Mouse (Mus musculus) intestine, embryonic 14.5 days (tissue): ENCODE results near the gene Tnk2. TPM values are rescaled to one million over a fixed set of nuclear protein-coding genes. Genes with fewer than 3 reads are reported as not detected.
A peak's percentile ranks its signal among the peaks of the same experiment; 100 is the strongest.

Experiments used
- ATAC-seq: fragments of 200-750 bp; cut with Nextera tagmentation; replicated peaks from 2 replicates; pipeline ENCODE4 v1.8.0; 2017; ENCODE audit warnings: low read depth, moderate number of reproducible peaks, moderate TSS enrichment, moderate library complexity; ENCODE audit not compliant: low FRiP score, low TSS enrichment
- DNase-seq: peaks from one replicate; pipeline ENCODE4 v3.0.0-alpha.2; 2018; ENCODE audit warnings: low spot score
- H3K27ac ChIP-seq: fragments of 300-500 bp; sonication (generic); 2 replicates; pipeline ENCODE4 v1.5.1; 2014; ENCODE audit warnings: low read depth, mild to moderate bottlenecking, control low read depth
- H3K27me3 ChIP-seq: fragments of 300-500 bp; sonication (generic); replicated peaks from 2 replicates; pipeline ENCODE4 v1.6.1; 2014; ENCODE audit warnings: low read length, control low read depth; ENCODE audit not compliant: control insufficient read depth, insufficient read depth
- H3K36me3 ChIP-seq: fragments of 300-500 bp; sonication (generic); 2 replicates; pipeline ENCODE4 v1.6.1; 2014; ENCODE audit warnings: low read length, control low read depth; ENCODE audit not compliant: control insufficient read depth, insufficient read depth
- H3K4me1 ChIP-seq: fragments of 300-500 bp; sonication (generic); replicated peaks from 2 replicates; pipeline ENCODE4 v1.6.1; 2014; ENCODE audit warnings: low read length, control low read depth, mixed read lengths; ENCODE audit not compliant: control insufficient read depth, insufficient read depth
- H3K4me2 ChIP-seq: fragments of 300-500 bp; sonication (generic); 2 replicates; pipeline ENCODE4 v1.6.1; 2014; ENCODE audit warnings: low read length
- H3K4me3 ChIP-seq: fragments of 300-500 bp; sonication (generic); 2 replicates; pipeline ENCODE4 v1.5.1; 2014; ENCODE audit warnings: low read depth, low read length, control low read depth, mixed read lengths
- H3K9ac ChIP-seq: fragments of 300-500 bp; sonication (generic); 2 replicates; pipeline ENCODE4 v1.6.1; 2014; ENCODE audit warnings: mild to moderate bottlenecking, low read length
- H3K9me3 ChIP-seq: fragments of 300-500 bp; sonication (generic); 2 replicates; pipeline ENCODE4 v1.6.1; 2016; ENCODE audit warnings: low read length, control low read depth; ENCODE audit not compliant: control insufficient read depth
- WGBS: fragments of 180-500 bp; shearing (Covaris S2); extraction: QIAGEN DNeasy Blood & Tissue Kit; methylation state at CpG from one replicate; pipeline ENCODE4 v1.1.7; 2014; 5-methylcytosine and 5-hydroxymethylcytosine counted together
- polyA plus RNA-seq: library from polyadenylated mRNA; unstranded; fragments of >200 nt; fragmentation: Nextera tagmentation; extraction: Ambion mirVana; gene quantifications from 2 replicates; pipeline ENCODE4 v1.2.1, GENCODE M21; 2014

Gene Tnk2
- polyA plus RNA-seq, 1 experiment from 2014 or later = 13.0 TPM

DNA sequence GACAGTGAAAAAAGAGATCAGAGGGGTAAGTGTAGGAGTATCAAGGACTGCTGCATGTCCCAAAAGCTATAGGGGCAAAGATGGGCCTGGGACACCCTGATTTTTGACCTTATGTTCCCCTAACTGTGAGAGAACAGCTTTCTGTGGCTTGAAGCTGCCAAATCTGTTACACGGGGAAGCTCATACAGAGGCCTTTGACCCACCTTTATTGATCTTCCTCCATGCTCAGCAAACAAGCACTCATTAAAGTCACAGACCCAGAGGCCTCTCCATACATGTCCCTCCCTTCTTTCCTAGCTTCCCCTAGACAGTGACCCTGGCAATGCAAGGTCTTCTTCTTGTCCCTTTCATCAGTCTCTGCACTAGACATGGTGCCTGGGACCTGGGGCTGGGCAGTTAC, 85.1 kb downstream of the Tnk2 start:
- no peaks in the 10 kb centered on the region for H3K4me1 ChIP-seq
- no peak overlapping the region for H3K27ac ChIP-seq
- no peaks in the 10 kb centered on the region for H3K9me3 ChIP-seq
- no peaks in the 10 kb centered on the region for H3K27me3 ChIP-seq
- no peaks in the 10 kb centered on the region for H3K36me3 ChIP-seq
- ATAC-seq (peak; percentile 76), DNase-seq (no peak)
- H3K4me2 ChIP-seq = no peak overlapping the region
- no peak overlapping the region for H3K9ac ChIP-seq
- H3K4me3 ChIP-seq = no peak overlapping the region
- 68% methylated on average over 1 of the region's 1 CpGs for WGBS

Other genes starting within 250 kb of the Tnk2 start
- gene Tm4sf19, start 243.4 kb upstream of the Tnk2 start, polyA plus RNA-seq = not detected in 2 replicates
- 43.0 and 43.9 TPM in 2 replicates for gene Tctex1d2, start 224.2 kb upstream of the Tnk2 start, polyA plus RNA-seq
- gene Pcyt1a, start 213.0 kb upstream of the Tnk2 start, polyA plus RNA-seq = 45.0 and 51.1 TPM in 2 replicates
- 42.2 and 46.0 TPM in 2 replicates for gene Slc51a, start 156.0 kb upstream of the Tnk2 start, polyA plus RNA-seq
- 0.20 TPM in 1 of 2 replicates, not detected in the other for gene Zdhhc19, start 147.6 kb upstream of the Tnk2 start, polyA plus RNA-seq
- gene Tfrc, start 35.0 kb upstream of the Tnk2 start, polyA plus RNA-seq = 140 and 162 TPM in 2 replicates
- gene Muc4, start 92.0 kb downstream of the Tnk2 start, polyA plus RNA-seq = 3.5 and 3.7 TPM in 2 replicates
- 0.04 TPM in 1 of 2 replicates, not detected in the other for gene Muc20, start 153.6 kb downstream of the Tnk2 start, polyA plus RNA-seq
- gene Smbd1, start 166.6 kb downstream of the Tnk2 start, polyA plus RNA-seq = not detected in 2 replicates
- 103 and 107 TPM in 2 replicates for gene Fyttd1, start 233.6 kb downstream of the Tnk2 start, polyA plus RNA-seq
- 18.2 and 19.3 TPM in 2 replicates for gene Rubcn, start 233.9 kb downstream of the Tnk2 start, polyA plus RNA-seq